14 mouse cellular contexts compared by ENCODE assay signal in genomic region chr4:152405143-152405542, GRCm38 (mm10).
DNase-seq lines count a peak whose midpoint lies in the region; ATAC-seq and TF ChIP-seq lines count a peak whose summit lies in the region.
"Had no signal": no experiment of that assay in that cellular context is flagged by ENCODE, and none has a peak within 500 bp of the region (broad histone marks: within the 10 kb centered on the region; RNA-seq: fewer than 3 reads in every experiment).

No protein-coding gene starts in this region.

- H3K9ac ChIP-seq in hindbrain, embryonic 12.5 days = no peak overlapping the region
- no peak overlapping the region; the same call in 1 of the 2 replicates for H3K9ac ChIP-seq in forebrain, embryonic 12.5 days
- H3K9ac ChIP-seq in midbrain, embryonic 16.5 days (ENCODE audit: low read depth, low read length) = no peak overlapping the region
- H3K9ac ChIP-seq: liver, embryonic 14.5 days; stomach, embryonic 15.5 days had no signal

- no peak overlapping the region for H3K4me3 ChIP-seq in hindbrain, embryonic 12.5 days
- H3K4me3 ChIP-seq in hindbrain, embryonic 10.5 days = no peak overlapping the region
- H3K4me3 ChIP-seq in forebrain, embryonic 12.5 days (replicated peaks) = no peak overlapping the region
- no peak overlapping the region for H3K4me3 ChIP-seq in midbrain, embryonic 16.5 days (ENCODE audit: low read depth, low read length)
- H3K4me3 ChIP-seq in cerebellum, adult 2 months (replicated peaks; ENCODE audit: insufficient read depth, low read depth, low read length) = no peak overlapping the region
- H3K4me3 ChIP-seq: stomach, embryonic 15.5 days had no signal

- no peaks in the 10 kb centered on the region for H3K36me3 ChIP-seq in hindbrain, embryonic 12.5 days
- no peaks in the 10 kb centered on the region for H3K36me3 ChIP-seq in hindbrain, embryonic 10.5 days
- H3K36me3 ChIP-seq in forebrain, embryonic 12.5 days (replicated peaks) = no peaks in the 10 kb centered on the region
- no peaks in the 10 kb centered on the region for H3K36me3 ChIP-seq in midbrain, embryonic 16.5 days (ENCODE audit: control insufficient read depth, insufficient read depth, low read length)
- H3K36me3 ChIP-seq: G1E; stomach, embryonic 15.5 days had no signal

- peaks cover 9% of the 10 kb centered on the region for H3K4me1 ChIP-seq in hindbrain, embryonic 12.5 days
- H3K4me1 ChIP-seq in hindbrain, embryonic 10.5 days (replicated peaks) = 0 out of 2 replicates have a peak, but pooled peaks cover 9% of the 10 kb centered on the region
- H3K4me1 ChIP-seq in forebrain, embryonic 12.5 days = peaks cover 32% of the 10 kb centered on the region
- peaks cover 8% of the 10 kb centered on the region; the same call in 1 of the 2 replicates for H3K4me1 ChIP-seq in midbrain, embryonic 16.5 days (ENCODE audit: control insufficient read depth, insufficient read depth, low read length)
- peaks cover 16% of the 10 kb centered on the region for H3K4me1 ChIP-seq in cerebellum, adult 2 months (ENCODE audit: control insufficient read depth, insufficient read depth, low read length)
- H3K4me1 ChIP-seq: stomach, embryonic 15.5 days had no signal

- H3K9me3 ChIP-seq in hindbrain, embryonic 12.5 days (replicated peaks) = no peaks in the 10 kb centered on the region
- no peaks in the 10 kb centered on the region for H3K9me3 ChIP-seq in hindbrain, embryonic 10.5 days
- H3K9me3 ChIP-seq in forebrain, embryonic 12.5 days = no peaks in the 10 kb centered on the region
- H3K9me3 ChIP-seq in midbrain, embryonic 16.5 days (replicated peaks; ENCODE audit: control insufficient read depth, low read length, poor library complexity, severe bottlenecking) = no peaks in the 10 kb centered on the region
- H3K9me3 ChIP-seq: stomach, embryonic 15.5 days had no signal

- DNase-seq in hindbrain, embryonic 10.5 days (ENCODE audit: low spot score) = no peak
- DNase-seq in brain, adult 2 months (ENCODE audit: low read depth, low spot score) = peak; percentile 82
- DNase-seq in embryo, embryonic 9.5 days (ENCODE audit: extremely low spot score) = no peak
- DNase-seq in cerebellum, postnatal 10 days = no peak
- DNase-seq in cerebellum, adult 2 months = no peak
- DNase-seq: B cell, adult 2 months; heart, postnatal 4 days; thymus, postnatal 36 days had no signal

- no peak for TF ChIP-seq CTCF in cerebellum, adult 2 months (IDR thresholded peaks at IDR 0.05; ENCODE audit: borderline replicate concordance, insufficient read depth, low read depth, low read length)

- WGBS in hindbrain, embryonic 12.5 days = 73% methylated on average over 6 of the region's 6 CpGs
- 78% methylated on average over 6 of the region's 6 CpGs for whole genome bisulfite sequencing in hindbrain, embryonic 10.5 days
- 42% methylated on average over 6 of the region's 6 CpGs for WGBS in forebrain, embryonic 12.5 days
- 63% methylated on average over 6 of the region's 6 CpGs for WGBS in midbrain, embryonic 16.5 days
- WGBS in cerebellum, adult 2 months = 80% methylated on average over 6 of the region's 6 CpGs

- H3K27ac ChIP-seq in hindbrain, embryonic 12.5 days = peak overlapping the region; percentile 24; the same call in 1 of the 2 replicates
- no peak overlapping the region for H3K27ac ChIP-seq in hindbrain, embryonic 10.5 days
- H3K27ac ChIP-seq in forebrain, embryonic 12.5 days = peak overlapping the region; percentile 67
- 0 out of 2 replicates have a peak overlapping the region, but pooled peaks have one; percentile 47 for H3K27ac ChIP-seq in midbrain, embryonic 16.5 days (ENCODE audit: low read length)
- no peak overlapping the region for H3K27ac ChIP-seq in cerebellum, adult 2 months (ENCODE audit: insufficient read depth, low read length)
- H3K27ac ChIP-seq: liver, embryonic 14.5 days; stomach, embryonic 15.5 days had no signal

- no peak for ATAC-seq in hindbrain, embryonic 12.5 days (ENCODE audit: low FRiP score)
- ATAC-seq in forebrain, embryonic 12.5 days (ENCODE audit: low FRiP score) = no peak
- ATAC-seq in midbrain, embryonic 16.5 days = no peak

- H3K27me3 ChIP-seq in hindbrain, embryonic 12.5 days = no peaks in the 10 kb centered on the region
- H3K27me3 ChIP-seq in hindbrain, embryonic 10.5 days (ENCODE audit: insufficient read depth, poor library complexity, severe bottlenecking) = no peaks in the 10 kb centered on the region
- H3K27me3 ChIP-seq in forebrain, embryonic 12.5 days = no peaks in the 10 kb centered on the region
- no peaks in the 10 kb centered on the region for H3K27me3 ChIP-seq in midbrain, embryonic 16.5 days (ENCODE audit: control insufficient read depth, insufficient read depth, low read depth, low read length)
- no peaks in the 10 kb centered on the region for H3K27me3 ChIP-seq in cerebellum, adult 2 months (ENCODE audit: control insufficient read depth, insufficient read depth, low read length)
- H3K27me3 ChIP-seq: stomach, embryonic 15.5 days had no signal

- H3K4me2 ChIP-seq in hindbrain, embryonic 12.5 days (replicated peaks) = no peak overlapping the region
- H3K4me2 ChIP-seq in forebrain, embryonic 12.5 days = 0 out of 2 replicates have a peak overlapping the region, but pooled peaks have one; percentile 15
- no peak overlapping the region for H3K4me2 ChIP-seq in midbrain, embryonic 16.5 days (ENCODE audit: low read length)
- H3K4me2 ChIP-seq: stomach, embryonic 15.5 days had no signal

- no peak for TF ChIP-seq POLR2A in cerebellum, adult 2 months (IDR thresholded peaks at IDR 0.05; ENCODE audit: borderline replicate concordance, insufficient read depth, low read length)

Comparison
In these comparisons a context has a peak if more than half of its experiments do, and no peak if none do; other contexts are left out.
1. H3K27ac ChIP-seq: peak in hindbrain, embryonic 12.5 days (single experiment), forebrain, embryonic 12.5 days (single experiment) and midbrain, embryonic 16.5 days (single experiment); none in hindbrain, embryonic 10.5 days (single experiment) and cerebellum, adult 2 months (single experiment).